Mouse (Mus musculus) mouse trophoblast stem cell (cell line): Measurements from ENCODE around the gene Ifitm5.

Experiments
- in situ Hi-C, 2 experiments: fragments of 300-500 bp; cut with MseI, MboI; formaldehyde crosslinking; loops; 2 replicates in 1 of 2; 3 replicates in 1 of 2; pipeline ENCODE4 v1.15.1; 2025

Ifitm5 gene

DNA sequence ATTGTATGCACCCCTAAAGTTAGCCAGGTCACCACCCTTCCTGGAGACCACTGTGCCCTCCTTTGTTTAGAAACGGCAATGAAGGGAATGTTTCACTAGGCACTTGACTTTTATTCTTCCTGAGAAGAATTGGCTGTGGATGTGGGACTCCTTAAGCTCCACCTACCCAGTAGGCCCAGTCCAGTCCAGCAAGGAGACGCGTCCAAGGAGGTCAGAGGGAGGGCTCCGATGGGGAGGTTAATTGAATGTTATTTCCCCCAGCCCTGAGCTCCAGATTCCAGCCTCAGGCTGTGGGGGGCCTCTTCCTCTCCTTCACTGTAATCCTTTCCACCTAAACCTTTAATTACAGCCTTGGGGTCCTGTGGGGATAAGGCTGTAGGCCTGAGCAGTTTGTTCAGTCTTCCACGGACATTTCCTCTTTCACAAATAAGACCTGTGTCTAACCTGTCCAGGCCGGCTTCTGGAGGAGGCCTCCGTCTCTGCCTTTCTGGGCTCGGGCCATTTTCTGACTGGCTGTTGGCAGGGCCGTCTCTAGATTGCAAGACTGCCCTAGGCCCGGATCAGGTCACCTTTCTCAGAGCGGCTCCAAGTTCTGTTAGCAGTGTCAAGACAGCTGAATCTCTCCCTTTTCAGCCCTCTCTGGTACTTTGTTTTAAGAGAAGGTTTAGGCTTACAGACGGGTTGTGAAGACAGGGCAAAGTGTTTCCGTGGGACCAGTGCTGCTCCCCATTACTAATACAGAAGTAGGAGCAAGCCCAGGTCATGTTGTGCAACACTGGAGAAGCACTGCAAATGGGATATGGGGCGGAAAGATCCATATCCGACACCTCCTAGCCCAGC, 47.8 kb downstream of the Ifitm5 start:
- in situ Hi-C loops, result loop anchor here (5.0 kb wide), 2 partner anchors 55 to 60 kb away; partner anchors contain the start of genes Odf3 (in 1 of the 2) and Scgb1c1 (in 1 of the 2)

- in situ Hi-C loops, result loop anchor here (5.0 kb wide), 2 partner anchors 53 to 58 kb away; partner anchors contain the start of genes Odf3 (in 1 of the 2) and Scgb1c1 (in 1 of the 2)
Measured at GRCm38 (mm10) chr7:140900220-140900619, 49.9 kb downstream of the Ifitm5 start, which contains the start of gene Cox8b. TSS of gene Cox8b (minus strand) at chr7:140900446.

DNA sequence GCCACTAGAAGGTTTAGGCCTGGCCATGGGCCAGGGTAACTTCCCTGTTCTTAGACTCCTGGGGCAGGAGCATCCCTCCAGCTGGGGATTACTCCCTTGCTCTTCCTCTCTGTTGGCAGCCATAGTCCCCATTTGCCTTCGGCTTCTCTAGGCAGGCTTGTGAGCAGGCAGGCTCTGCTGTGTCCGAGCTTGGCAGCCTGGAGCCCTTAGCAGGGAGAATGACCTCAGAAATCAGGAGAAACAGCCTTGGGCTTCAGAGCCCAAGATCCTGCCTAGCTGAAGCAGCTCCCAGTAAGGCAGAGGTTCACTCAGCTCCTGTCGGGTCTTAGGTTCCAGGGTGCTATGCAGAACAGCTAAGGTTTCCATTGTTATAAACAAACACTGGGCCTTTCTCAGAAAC, 51.0 kb downstream of the Ifitm5 start:
- in situ Hi-C loops, result no loop called here
